Mouse (Mus musculus): ENCODE results near the gene Rasa3. TPM values are rescaled to one million over a fixed set of nuclear protein-coding genes. Genes with fewer than 3 reads are reported as not detected.

Rasa3 gene
- polyA plus RNA-seq, 1 experiment from 2014 or later: 11.4 TPM

DNA sequence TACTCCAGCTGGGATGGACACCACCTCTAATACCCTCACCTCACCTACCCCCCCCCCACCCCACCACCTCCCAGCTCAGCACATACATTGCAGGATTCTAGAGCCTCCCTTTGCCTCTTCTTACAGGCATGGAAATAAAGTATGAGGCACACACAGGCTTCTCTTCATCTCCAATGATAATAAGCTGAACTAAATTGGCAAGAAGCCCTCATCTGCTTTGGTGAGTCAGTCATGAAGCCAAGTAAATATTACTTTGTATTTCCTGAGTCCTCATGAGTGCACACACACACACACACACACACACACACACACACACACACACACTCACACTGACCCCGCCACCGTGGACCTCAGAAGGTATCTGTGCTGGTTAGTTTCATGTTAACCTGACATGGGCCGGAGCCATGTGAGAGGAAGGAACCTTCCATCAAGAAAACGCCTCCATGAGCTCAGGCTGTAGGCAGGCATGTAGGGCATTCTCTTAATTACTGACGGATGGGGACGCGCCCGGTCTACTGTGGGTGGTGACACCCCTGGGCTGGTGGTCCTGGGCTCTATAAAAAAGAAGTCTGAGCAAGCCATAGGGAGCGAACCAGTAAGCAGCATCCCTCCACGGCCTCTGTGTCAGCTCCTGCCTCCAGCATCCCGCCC is 26.7 kb downstream of the Rasa3 start:
- no peak for TF ChIP-seq EP300 (IDR thresholded peaks at IDR 0.05; ENCODE audit: low read depth)
- TF ChIP-seq CTCF (IDR thresholded peaks at IDR 0.05; ENCODE audit: low read depth): no peak
- ATAC-seq (no peak), DNase-seq (no peak)
- H3K27me3 ChIP-seq (ENCODE audit: insufficient read depth, low read length): no peaks in the 10 kb centered on the region
- H3K4me1 ChIP-seq (ENCODE audit: insufficient read depth): peaks cover 18% of the 10 kb centered on the region
- no peak overlapping the region for H3K4me2 ChIP-seq (ENCODE audit: low read depth, low read length)
- H3K27ac ChIP-seq (ENCODE audit: low read depth): 0 out of 2 replicates have a peak overlapping the region, but pooled peaks have one; percentile 3
- H3K9ac ChIP-seq (replicated peaks): no peak overlapping the region
- no peaks in the 10 kb centered on the region for H3K9me3 ChIP-seq (ENCODE audit: low read length)
- 76% methylated on average over 11 of the region's 11 CpGs for WGBS (ENCODE audit: insufficient replicate concordance)
- H3K36me3 ChIP-seq (replicated peaks; ENCODE audit: insufficient read depth, low read length): no peaks in the 10 kb centered on the region
- H3K4me3 ChIP-seq (ENCODE audit: low read depth, low read length): no peak overlapping the region

DNA sequence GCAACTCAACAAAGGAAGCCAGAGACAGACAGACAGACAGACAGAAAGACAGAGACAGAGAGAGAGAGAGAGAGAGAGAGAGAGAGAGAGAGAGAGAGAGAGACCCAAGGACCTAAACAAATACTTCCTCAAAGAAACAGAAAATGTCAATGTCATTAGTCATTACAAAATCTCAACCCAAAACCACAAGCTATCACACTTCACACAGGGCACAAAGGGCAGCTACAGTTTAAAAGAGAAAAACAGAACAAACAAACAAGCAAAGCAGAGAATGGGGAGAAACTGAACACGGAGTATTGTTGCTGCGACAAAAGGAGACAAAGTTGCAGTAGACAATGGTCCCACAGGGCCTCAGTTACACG is 28.3 kb downstream of the Rasa3 start:
- Histone ChIP-seq H3K4me1 (ENCODE audit: insufficient read depth) (peaks cover 27% of the 10 kb centered on the region), H3K4me2 (ENCODE audit: low read depth, low read length) (peak overlapping the region; percentile 49), H3K27me3 (ENCODE audit: insufficient read depth, low read length) (no peaks in the 10 kb centered on the region), H3K27ac (ENCODE audit: low read depth) (peak overlapping the region; percentile 90), H3K4me3 (ENCODE audit: low read depth, low read length) (no peak overlapping the region), H3K9me3 (ENCODE audit: low read length) (no peaks in the 10 kb centered on the region), H3K36me3 (replicated peaks; ENCODE audit: insufficient read depth, low read length) (no peaks in the 10 kb centered on the region), H3K9ac (replicated peaks) (no peak overlapping the region)
- WGBS (ENCODE audit: insufficient replicate concordance): 12% methylated on average over 3 of the region's 3 CpGs
- no peak for DNase-seq
- TF ChIP-seq CTCF (IDR thresholded peaks at IDR 0.05; ENCODE audit: low read depth): no peak
- peak; percentile 44; the same call in 1 of the 2 replicates for TF ChIP-seq EP300 (IDR thresholded peaks at IDR 0.05; ENCODE audit: low read depth)
- ATAC-seq: peak; percentile 38

DNA sequence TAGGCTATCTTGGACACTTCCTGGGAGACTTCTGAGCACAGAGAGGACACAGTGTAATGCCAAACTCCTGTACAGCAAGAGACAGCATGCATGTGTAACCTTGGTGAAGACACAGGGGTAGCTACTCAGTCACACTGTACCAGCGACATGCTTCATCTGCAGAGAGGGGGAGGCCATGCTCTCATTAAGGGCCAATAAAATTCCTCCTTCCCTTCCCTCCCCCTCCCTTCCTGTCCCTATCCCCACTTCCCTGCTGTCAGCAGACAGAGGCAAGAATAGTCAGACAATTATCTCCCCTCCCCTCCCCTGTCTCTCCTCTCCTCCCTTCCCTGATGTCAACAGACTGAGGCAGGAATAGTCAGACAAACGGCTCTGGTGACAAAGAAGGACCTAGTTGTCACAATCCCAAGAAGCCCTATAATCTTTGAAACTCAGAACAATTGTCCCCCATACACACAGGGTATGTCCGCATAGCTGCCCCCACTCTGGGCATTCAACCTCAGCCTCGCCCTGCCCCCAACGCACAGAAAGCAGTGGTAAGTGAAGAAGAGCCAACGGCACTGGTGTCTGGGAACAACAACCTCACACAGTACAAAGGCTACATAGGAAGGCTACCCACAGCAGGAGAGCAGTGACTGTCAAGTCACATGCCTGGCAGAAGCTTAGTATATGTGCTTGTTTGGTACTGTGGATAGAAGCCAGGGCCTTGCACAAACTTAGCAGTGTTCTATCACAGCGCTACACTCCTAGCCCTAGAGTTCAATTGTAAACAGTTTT is 28.8 kb downstream of the Rasa3 start:
- TF ChIP-seq EP300 (IDR thresholded peaks at IDR 0.05; ENCODE audit: low read depth) (no peak), CTCF (IDR thresholded peaks at IDR 0.05; ENCODE audit: low read depth) (no peak)
- Histone ChIP-seq H3K4me2 (ENCODE audit: low read depth, low read length) (peak overlapping the region; percentile 49), H3K27me3 (ENCODE audit: insufficient read depth, low read length) (no peaks in the 10 kb centered on the region), H3K27ac (ENCODE audit: low read depth) (peak overlapping the region; percentile 90), H3K4me3 (ENCODE audit: low read depth, low read length) (no peak overlapping the region), H3K9me3 (ENCODE audit: low read length) (no peaks in the 10 kb centered on the region), H3K9ac (replicated peaks) (no peak overlapping the region), H3K36me3 (replicated peaks; ENCODE audit: insufficient read depth, low read length) (no peaks in the 10 kb centered on the region), H3K4me1 (ENCODE audit: insufficient read depth) (peaks cover 32% of the 10 kb centered on the region)
- WGBS (ENCODE audit: insufficient replicate concordance): 29% methylated on average over 7 of the region's 7 CpGs
- peak; percentile 35 for DNase-seq
- ATAC-seq: peak; percentile 90

DNA sequence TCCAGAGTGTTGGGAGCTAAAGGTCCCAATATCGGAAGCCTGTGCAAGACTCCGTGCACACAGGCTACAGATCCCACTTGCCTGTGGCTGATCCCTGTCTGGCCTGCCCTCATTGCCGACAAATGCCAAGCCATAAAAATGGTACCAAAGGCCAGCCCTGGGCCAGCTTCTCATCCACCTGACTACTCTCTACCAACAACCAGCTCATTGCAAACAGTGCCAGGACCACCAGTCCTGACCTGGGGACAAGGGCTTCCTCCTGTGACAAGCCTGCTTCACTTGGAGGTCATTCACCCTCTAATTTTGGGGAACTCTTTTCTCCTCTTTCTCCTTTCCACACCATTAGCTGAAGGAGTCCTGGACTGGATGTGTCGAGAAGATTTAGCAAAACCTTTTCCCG is 29.8 kb downstream of the Rasa3 start:
- Histone ChIP-seq H3K27me3 (ENCODE audit: insufficient read depth, low read length) (no peaks in the 10 kb centered on the region), H3K9me3 (ENCODE audit: low read length) (no peaks in the 10 kb centered on the region), H3K36me3 (replicated peaks; ENCODE audit: insufficient read depth, low read length) (no peaks in the 10 kb centered on the region), H3K4me2 (ENCODE audit: low read depth, low read length) (no peak overlapping the region), H3K9ac (replicated peaks) (no peak overlapping the region), H3K4me3 (ENCODE audit: low read depth, low read length) (no peak overlapping the region), H3K27ac (ENCODE audit: low read depth) (0 out of 2 replicates have a peak overlapping the region, but pooled peaks have one; percentile 90), H3K4me1 (ENCODE audit: insufficient read depth) (peaks cover 32% of the 10 kb centered on the region)
- DNase-seq: no peak
- WGBS (ENCODE audit: insufficient replicate concordance): 83% methylated on average over 5 of the region's 5 CpGs
- no peak for ATAC-seq
- TF ChIP-seq CTCF (IDR thresholded peaks at IDR 0.05; ENCODE audit: low read depth) (no peak), EP300 (IDR thresholded peaks at IDR 0.05; ENCODE audit: low read depth) (no peak)

DNA sequence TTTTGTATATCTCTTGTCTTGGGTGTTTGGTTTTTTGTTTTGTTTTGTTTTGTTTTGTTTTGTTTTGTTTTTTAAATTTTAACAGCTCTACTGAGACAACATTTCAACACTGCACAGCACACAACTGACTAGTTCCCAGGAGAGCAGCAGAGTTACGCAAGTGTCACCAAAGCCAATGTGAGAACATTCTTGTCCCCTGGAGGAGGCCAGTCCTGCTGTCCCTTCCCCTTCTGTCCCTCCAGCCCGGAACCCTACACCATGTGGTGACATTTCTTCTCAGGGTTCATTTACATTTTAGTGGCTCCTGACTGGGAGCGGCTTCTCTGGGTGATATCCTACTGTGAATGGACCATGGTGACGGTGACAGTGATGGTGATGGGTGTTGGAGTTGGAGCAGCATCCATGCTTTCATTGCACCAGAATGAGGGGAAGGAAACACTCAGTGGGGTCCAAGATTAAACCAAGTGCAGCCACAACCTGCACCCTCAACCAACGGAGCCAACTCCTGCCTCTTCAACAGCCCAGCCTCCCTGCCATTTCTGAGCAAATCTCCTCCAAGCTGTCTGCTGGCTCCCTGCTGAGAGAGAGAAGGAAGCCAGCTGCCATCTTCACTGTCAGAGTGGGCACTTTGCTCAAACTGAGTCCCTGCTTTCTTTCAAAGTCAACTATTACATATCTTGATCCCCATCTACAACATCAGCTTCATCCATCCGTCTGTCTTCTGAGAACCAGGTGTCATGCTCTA is 32.3 kb downstream of the Rasa3 start:
- Histone ChIP-seq H3K4me2 (ENCODE audit: low read depth, low read length) (no peak overlapping the region), H3K9ac (replicated peaks) (no peak overlapping the region), H3K27ac (ENCODE audit: low read depth) (peak overlapping the region; percentile 67), H3K27me3 (ENCODE audit: insufficient read depth, low read length) (no peaks in the 10 kb centered on the region), H3K9me3 (ENCODE audit: low read length) (no peaks in the 10 kb centered on the region), H3K4me3 (ENCODE audit: low read depth, low read length) (no peak overlapping the region), H3K4me1 (ENCODE audit: insufficient read depth) (peaks cover 30% of the 10 kb centered on the region), H3K36me3 (replicated peaks; ENCODE audit: insufficient read depth, low read length) (no peaks in the 10 kb centered on the region)
- ATAC-seq: no peak
- TF ChIP-seq EP300 (IDR thresholded peaks at IDR 0.05; ENCODE audit: low read depth) (no peak), CTCF (IDR thresholded peaks at IDR 0.05; ENCODE audit: low read depth) (no peak)
- WGBS (ENCODE audit: insufficient replicate concordance): 51% methylated on average over 6 of the region's 6 CpGs
- no peak for DNase-seq

DNA sequence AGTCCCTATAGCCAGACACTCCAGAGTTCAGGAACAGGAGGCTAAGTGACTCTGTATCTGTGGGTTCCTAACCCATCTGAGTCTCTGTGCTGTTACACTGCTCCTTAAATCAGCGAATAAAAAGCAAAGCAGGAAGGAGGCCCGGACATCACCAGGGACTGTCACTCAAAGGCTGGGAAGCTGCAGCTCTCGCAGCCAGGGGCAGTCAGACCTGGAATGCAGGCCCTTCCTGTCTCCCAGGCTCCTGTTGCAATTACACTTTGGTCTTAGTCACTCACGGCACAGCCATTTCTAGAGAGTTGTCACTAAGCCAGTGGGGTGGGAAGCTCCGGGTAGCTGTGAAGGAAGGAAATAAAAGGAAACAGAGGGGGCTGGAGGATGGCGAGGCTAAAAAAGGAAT is 33.2 kb downstream of the Rasa3 start:
- peaks cover 23% of the 10 kb centered on the region for H3K4me1 ChIP-seq (ENCODE audit: insufficient read depth)
- H3K27ac ChIP-seq (ENCODE audit: low read depth): peak overlapping the region; percentile 67
- no peaks in the 10 kb centered on the region for H3K27me3 ChIP-seq (ENCODE audit: insufficient read depth, low read length)
- H3K9ac ChIP-seq (replicated peaks): 0 out of 2 replicates have a peak overlapping the region, but pooled peaks have one; percentile 11
- no peaks in the 10 kb centered on the region for H3K9me3 ChIP-seq (ENCODE audit: low read length)
- DNase-seq (no peak), ATAC-seq (no peak)
- TF ChIP-seq CTCF (IDR thresholded peaks at IDR 0.05; ENCODE audit: low read depth) (no peak), EP300 (IDR thresholded peaks at IDR 0.05; ENCODE audit: low read depth) (no peak)
- H3K4me2 ChIP-seq (ENCODE audit: low read depth, low read length): peak overlapping the region; percentile 18; the same call in 1 of the 2 replicates
- WGBS (ENCODE audit: insufficient replicate concordance): 28% methylated on average over 6 of the region's 6 CpGs
- H3K4me3 ChIP-seq (ENCODE audit: low read depth, low read length): no peak overlapping the region
- H3K36me3 ChIP-seq (replicated peaks; ENCODE audit: insufficient read depth, low read length): no peaks in the 10 kb centered on the region
